9 mouse cellular contexts compared by ENCODE assay signal in the genomic region with DNA sequence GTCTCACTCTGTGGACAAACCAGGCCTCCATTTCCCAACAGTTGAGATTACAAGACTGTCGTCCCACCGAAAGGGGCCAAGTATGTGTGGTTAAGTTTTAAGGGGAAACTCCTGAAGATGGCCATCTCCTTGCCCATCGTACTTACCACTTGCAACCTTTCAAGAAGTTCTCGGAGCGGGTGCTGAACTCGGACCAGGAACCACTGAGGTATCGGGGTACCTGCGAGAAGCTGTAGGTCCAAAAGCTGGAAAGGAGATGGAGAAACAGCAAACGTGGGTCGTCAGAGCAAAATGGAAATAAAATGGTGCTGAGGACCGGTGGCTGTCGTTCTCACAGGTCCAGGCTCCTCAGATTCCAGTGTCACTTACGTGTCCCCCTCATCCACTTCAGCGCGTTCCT. TPM values are rescaled to one million over a fixed set of nuclear protein-coding genes. Genes with fewer than 3 reads are reported as not detected.
DNase-seq lines count a peak whose midpoint lies in the region; ATAC-seq and TF ChIP-seq lines count a peak whose summit lies in the region.
"Had no signal": no experiment of that assay in that cellular context is flagged by ENCODE, and none has a peak within 500 bp of the region (broad histone marks: within the 10 kb centered on the region; RNA-seq: fewer than 3 reads in every experiment).

No protein-coding gene starts in this region.

- WGBS in embryonic facial prominence, embryonic 12.5 days, result 12% methylated on average over 15 of the region's 15 CpGs
- 12% methylated on average over 15 of the region's 15 CpGs for WGBS in hindbrain, embryonic 16.5 days
- WGBS in midbrain, embryonic 16.5 days, result 13% methylated on average over 15 of the region's 15 CpGs

- H3K9ac ChIP-seq in embryonic facial prominence, embryonic 12.5 days, result peak overlapping the region; percentile 85
- peak overlapping the region; percentile 60 for H3K9ac ChIP-seq in hindbrain, embryonic 16.5 days (ENCODE audit: low read depth, low read length)
- H3K9ac ChIP-seq in midbrain, embryonic 16.5 days (ENCODE audit: low read depth, low read length), result peak overlapping the region; percentile 77

- H3K27me3 ChIP-seq in embryonic facial prominence, embryonic 12.5 days, result no peaks in the 10 kb centered on the region
- no peaks in the 10 kb centered on the region for H3K27me3 ChIP-seq in hindbrain, embryonic 16.5 days (replicated peaks; ENCODE audit: control insufficient read depth, insufficient read depth, low read length)
- H3K27me3 ChIP-seq in midbrain, embryonic 16.5 days (ENCODE audit: control insufficient read depth, insufficient read depth, low read depth, low read length), result no peaks in the 10 kb centered on the region

- peak overlapping the region; percentile 88 for H3K4me2 ChIP-seq in embryonic facial prominence, embryonic 12.5 days (replicated peaks)
- peak overlapping the region; percentile 75 for H3K4me2 ChIP-seq in hindbrain, embryonic 16.5 days (ENCODE audit: low read length)
- H3K4me2 ChIP-seq in midbrain, embryonic 16.5 days (ENCODE audit: low read length), result peak overlapping the region; percentile 79

- H3K27ac ChIP-seq in layer of hippocampus, adult 2 months, result peak overlapping the region; percentile 84
- peak overlapping the region; percentile 80 for H3K27ac ChIP-seq in embryonic facial prominence, embryonic 12.5 days
- no peak overlapping the region for H3K27ac ChIP-seq in hindbrain, embryonic 16.5 days (ENCODE audit: low read depth, low read length)
- H3K27ac ChIP-seq in midbrain, embryonic 16.5 days (ENCODE audit: low read length), result no peak overlapping the region; the same call in 1 of the 2 replicates

- no peak for TF ChIP-seq CTCF in layer of hippocampus, adult 2 months (conservative IDR thresholded peaks at IDR 0.05)

- no peak for DNase-seq in layer of hippocampus, adult 2 months (ENCODE audit: low spot score in 2 of 2)
- no peak for DNase-seq in layer of hippocampus, adult 9-11 months
- DNase-seq in embryo, embryonic 11 days, result no peak
- DNase-seq in frontal cortex, postnatal 36 days (ENCODE audit: low spot score in 2 of 2), result no peak
- DNase-seq: kidney, postnatal 10 days had no signal

- H3K4me1 ChIP-seq in embryonic facial prominence, embryonic 12.5 days, result peaks cover 34% of the 10 kb centered on the region
- peaks cover 24% of the 10 kb centered on the region for H3K4me1 ChIP-seq in hindbrain, embryonic 16.5 days (ENCODE audit: control insufficient read depth, insufficient read depth, low read depth, low read length)
- peaks cover 31% of the 10 kb centered on the region for H3K4me1 ChIP-seq in midbrain, embryonic 16.5 days (ENCODE audit: control insufficient read depth, insufficient read depth, low read length)

- peaks cover 14% of the 10 kb centered on the region; the same call in 1 of the 2 replicates for H3K36me3 ChIP-seq in embryonic facial prominence, embryonic 12.5 days
- H3K36me3 ChIP-seq in hindbrain, embryonic 16.5 days (ENCODE audit: control insufficient read depth, insufficient read depth, low read length), result no peaks in the 10 kb centered on the region; the same call in 1 of the 2 replicates
- H3K36me3 ChIP-seq in midbrain, embryonic 16.5 days (ENCODE audit: control insufficient read depth, insufficient read depth, low read length), result no peaks in the 10 kb centered on the region

- no peak for ATAC-seq in embryonic facial prominence, embryonic 12.5 days (ENCODE audit: insufficient number of reproducible peaks, insufficient read depth, low FRiP score, low TSS enrichment)
- no peak for ATAC-seq in hindbrain, embryonic 16.5 days
- ATAC-seq in midbrain, embryonic 16.5 days, result no peak
- ATAC-seq in activated CD4-positive, CD25-positive, alpha-beta regulatory T cell, adult 4 months, result no peak

- H3K9me3 ChIP-seq in embryonic facial prominence, embryonic 12.5 days, result no peaks in the 10 kb centered on the region
- no peaks in the 10 kb centered on the region for H3K9me3 ChIP-seq in hindbrain, embryonic 16.5 days (ENCODE audit: control insufficient read depth, low read length)
- H3K9me3 ChIP-seq in midbrain, embryonic 16.5 days (replicated peaks; ENCODE audit: control insufficient read depth, low read length, poor library complexity, severe bottlenecking), result no peaks in the 10 kb centered on the region

- H3K4me3 ChIP-seq in layer of hippocampus, adult 2 months, result peak overlapping the region; percentile 94
- peak overlapping the region; percentile 72 for H3K4me3 ChIP-seq in embryonic facial prominence, embryonic 12.5 days
- peak overlapping the region; percentile 62 for H3K4me3 ChIP-seq in hindbrain, embryonic 16.5 days (ENCODE audit: low read length)
- peak overlapping the region; percentile 79 for H3K4me3 ChIP-seq in midbrain, embryonic 16.5 days (ENCODE audit: low read depth, low read length)

RNA-seq across cellular contexts. Expression of a gene that starts 1.8 kb away (rescaled TPM):
- total RNA-seq in layer of hippocampus, adult 2 months (2021), result 10 to 100 TPM; 12.0 to 14.3 TPM
- 29.4 and 36.2 TPM in 2 replicates for polyA plus RNA-seq in embryonic facial prominence, embryonic 12.5 days (2016; fragmentation: Nextera tagmentation; extraction: Ambion mirVana)
- polyA plus RNA-seq in hindbrain, embryonic 16.5 days (2015; fragmentation: Nextera tagmentation; extraction: Ambion mirVana), result 18.2 and 20.1 TPM in 2 replicates
- polyA plus RNA-seq in midbrain, embryonic 16.5 days (2015; fragmentation: Nextera tagmentation; extraction: Ambion mirVana), result 19.2 and 20.9 TPM in 2 replicates
- polyA plus RNA-seq in activated CD4-positive, CD25-positive, alpha-beta regulatory T cell, adult 4 months (2017; shearing (Covaris generic)), result 10 to 100 TPM; 25.6 to 27.6 TPM

RNA-seq across cellular contexts. Expression of a gene that starts 1.9 kb away (rescaled TPM):
- total RNA-seq in layer of hippocampus, adult 2 months (2021), result 10 to 100 TPM; 28.5 to 32.3 TPM
- 159 and 161 TPM in 2 replicates for polyA plus RNA-seq in embryonic facial prominence, embryonic 12.5 days (2016; fragmentation: Nextera tagmentation; extraction: Ambion mirVana)
- 47.9 and 57.9 TPM in 2 replicates for polyA plus RNA-seq in hindbrain, embryonic 16.5 days (2015; fragmentation: Nextera tagmentation; extraction: Ambion mirVana)
- 48.9 and 57.3 TPM in 2 replicates for polyA plus RNA-seq in midbrain, embryonic 16.5 days (2015; fragmentation: Nextera tagmentation; extraction: Ambion mirVana)
- 100 to 1,000 TPM; 231 to 302 TPM for polyA plus RNA-seq in activated CD4-positive, CD25-positive, alpha-beta regulatory T cell, adult 4 months (2017; shearing (Covaris generic))

RNA-seq across cellular contexts. Expression of a gene that starts 18.3 kb away (rescaled TPM):
- total RNA-seq in layer of hippocampus, adult 2 months (2021), result 100 to 1,000 TPM; 113 to 116 TPM
- 57.0 and 61.9 TPM in 2 replicates for polyA plus RNA-seq in embryonic facial prominence, embryonic 12.5 days (2016; fragmentation: Nextera tagmentation; extraction: Ambion mirVana)
- 104 and 132 TPM in 2 replicates for polyA plus RNA-seq in hindbrain, embryonic 16.5 days (2015; fragmentation: Nextera tagmentation; extraction: Ambion mirVana)
- 165 and 178 TPM in 2 replicates for polyA plus RNA-seq in midbrain, embryonic 16.5 days (2015; fragmentation: Nextera tagmentation; extraction: Ambion mirVana)
- polyA plus RNA-seq in activated CD4-positive, CD25-positive, alpha-beta regulatory T cell, adult 4 months (2017; shearing (Covaris generic)), result under 1 TPM in 1 of 2 experiments, not detected in 1; 0.17 TPM

RNA-seq across cellular contexts. Expression of a gene that starts 27.4 kb away (rescaled TPM):
- total RNA-seq in layer of hippocampus, adult 2 months (2021), result 100 to 1,000 TPM; 391 to 411 TPM
- 4.2 and 5.3 TPM in 2 replicates for polyA plus RNA-seq in embryonic facial prominence, embryonic 12.5 days (2016; fragmentation: Nextera tagmentation; extraction: Ambion mirVana)
- polyA plus RNA-seq in hindbrain, embryonic 16.5 days (2015; fragmentation: Nextera tagmentation; extraction: Ambion mirVana), result 105 and 117 TPM in 2 replicates
- polyA plus RNA-seq in midbrain, embryonic 16.5 days (2015; fragmentation: Nextera tagmentation; extraction: Ambion mirVana), result 65.8 and 95.2 TPM in 2 replicates
- polyA plus RNA-seq in activated CD4-positive, CD25-positive, alpha-beta regulatory T cell, adult 4 months (2017; shearing (Covaris generic)), result under 1 TPM in 1 of 2 experiments, not detected in 1; 0.46 TPM

RNA-seq across cellular contexts. Expression of a gene that starts 29.4 kb away (rescaled TPM):
- 1 to 10 TPM; 4.6 to 5.2 TPM for total RNA-seq in layer of hippocampus, adult 2 months (2021)
- polyA plus RNA-seq in embryonic facial prominence, embryonic 12.5 days (2016; fragmentation: Nextera tagmentation; extraction: Ambion mirVana), result 2.4 and 2.8 TPM in 2 replicates
- 3.0 and 4.0 TPM in 2 replicates for polyA plus RNA-seq in hindbrain, embryonic 16.5 days (2015; fragmentation: Nextera tagmentation; extraction: Ambion mirVana)
- 4.4 and 5.1 TPM in 2 replicates for polyA plus RNA-seq in midbrain, embryonic 16.5 days (2015; fragmentation: Nextera tagmentation; extraction: Ambion mirVana)
- polyA plus RNA-seq in activated CD4-positive, CD25-positive, alpha-beta regulatory T cell, adult 4 months (2017; shearing (Covaris generic)), result under 1 TPM in 1 of 2 experiments, not detected in 1; 0.19 TPM

Comparison
In these comparisons a context has a peak if more than half of its experiments do, and no peak if none do; other contexts are left out.
1. H3K27ac ChIP-seq: peak in layer of hippocampus, adult 2 months (single experiment) and embryonic facial prominence, embryonic 12.5 days (single experiment); none in hindbrain, embryonic 16.5 days (single experiment) and midbrain, embryonic 16.5 days (single experiment).
2. RNA of a gene that starts 18.3 kb away (polyA plus RNA-seq): 165 to 178 TPM in midbrain, embryonic 16.5 days, 104 to 132 TPM in hindbrain, embryonic 16.5 days and 57.0 to 61.9 TPM in embryonic facial prominence, embryonic 12.5 days; 0.17 TPM in activated CD4-positive, CD25-positive, alpha-beta regulatory T cell, adult 4 months; every median in the first group is over 10 times any median in the second.
3. Peak in every context shown above with its lines, with median percentiles within 50 percentile points of each other: H3K4me3 ChIP-seq, H3K4me2 ChIP-seq and H3K9ac ChIP-seq.